Mouse (Mus musculus) stomach, embryonic 14.5 days (tissue): ENCODE measurements around the gene Magee1. TPM values are rescaled to one million over a fixed set of nuclear protein-coding genes. Genes with fewer than 3 reads are reported as not detected.
"Not testable (repeated sequence)": the region's sequence is repeated elsewhere in the genome, so short reads cannot be mapped to it uniquely, and the experiment has no call there.

Source experiments
- ATAC-seq: fragments of 200-750 bp; cut with Nextera tagmentation; 2 replicates; pipeline ENCODE4 v1.8.0; 2017; ENCODE audit warnings: low read depth, moderate TSS enrichment; ENCODE audit not compliant: insufficient number of reproducible peaks, insufficient read depth, low FRiP score
- H3K27ac ChIP-seq: fragments of 300-500 bp; sonication (generic); 2 replicates; pipeline ENCODE4 v1.5.1; 2014; ENCODE audit warnings: mild to moderate bottlenecking, low read length, moderate library complexity, mixed read lengths
- H3K27me3 ChIP-seq: fragments of 300-500 bp; sonication (generic); 2 replicates; pipeline ENCODE4 v1.6.1; 2014; ENCODE audit warnings: low read length, control low read depth, mixed read lengths; ENCODE audit not compliant: control insufficient read depth, insufficient read depth
- H3K36me3 ChIP-seq: fragments of 300-500 bp; sonication (generic); 2 replicates; pipeline ENCODE4 v1.6.1; 2014; ENCODE audit warnings: mild to moderate bottlenecking, control low read depth, low read length, moderate library complexity, mixed read lengths; ENCODE audit not compliant: control insufficient read depth, insufficient read depth
- H3K4me1 ChIP-seq: fragments of 300-500 bp; sonication (generic); 2 replicates; pipeline ENCODE4 v1.6.1; 2014; ENCODE audit warnings: low read length, control low read depth, mixed read lengths; ENCODE audit not compliant: control insufficient read depth, insufficient read depth
- H3K4me2 ChIP-seq: fragments of 300-500 bp; sonication (generic); replicated peaks from 2 replicates; pipeline ENCODE4 v1.6.1; 2014; ENCODE audit warnings: low read depth, low read length, control low read depth
- H3K4me3 ChIP-seq: fragments of 300-500 bp; sonication (generic); 2 replicates; pipeline ENCODE4 v1.5.1; 2014; ENCODE audit warnings: low read depth, low read length, control low read depth
- H3K9ac ChIP-seq: fragments of 300-500 bp; sonication (generic); replicated peaks from 2 replicates; pipeline ENCODE4 v1.6.1; 2014; ENCODE audit warnings: low read depth, mild to moderate bottlenecking, control low read depth, low read length, moderate library complexity, mixed read lengths
- H3K9me3 ChIP-seq: fragments of 300-500 bp; sonication (generic); 2 replicates; pipeline ENCODE4 v1.6.1; 2016; ENCODE audit warnings: low read depth, low read length, control low read depth; ENCODE audit not compliant: control insufficient read depth
- WGBS: fragments of 180-500 bp; shearing (Covaris S2); extraction: QIAGEN DNeasy Blood & Tissue Kit; methylation state at CpG from one replicate; pipeline ENCODE4 v1.1.7; 2014; 5-methylcytosine and 5-hydroxymethylcytosine counted together
- polyA plus RNA-seq: library from polyadenylated mRNA; unstranded; fragments of >200 nt; fragmentation: Nextera tagmentation; extraction: Ambion mirVana; gene quantifications from 2 replicates; pipeline ENCODE4 v1.2.1, GENCODE M21; 2014

The Magee1 gene
- polyA plus RNA-seq, 1 experiment from 2014 or later, result 16.2 TPM

DNA sequence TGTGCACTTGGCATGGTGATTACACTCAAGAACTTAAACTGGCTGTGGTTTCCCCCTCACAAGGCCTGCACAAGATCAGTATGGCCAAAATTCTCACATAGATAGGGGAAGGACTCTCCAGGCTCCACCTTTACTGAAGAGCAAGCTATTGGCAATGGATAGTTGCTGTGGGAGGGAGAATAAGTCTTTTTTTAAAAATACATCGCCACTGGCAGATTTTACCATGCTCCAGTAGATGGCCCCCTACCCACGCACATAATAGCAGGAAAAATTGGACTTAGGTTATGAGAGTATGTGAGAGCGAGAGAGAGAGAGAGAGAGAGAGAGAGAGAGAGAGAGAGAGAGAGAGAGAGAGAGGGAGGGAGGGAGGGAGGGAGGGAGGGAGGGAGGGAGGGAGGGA, 4.7 kb downstream of the Magee1 start:
- no peak for ATAC-seq
- H3K4me1 ChIP-seq, result no peaks in the 10 kb centered on the region
- no peak overlapping the region for H3K4me3 ChIP-seq
- H3K27me3 ChIP-seq, result no peaks in the 10 kb centered on the region
- no peak overlapping the region for H3K9ac ChIP-seq
- H3K27ac ChIP-seq, result no peak overlapping the region
- no peak overlapping the region for H3K4me2 ChIP-seq
- H3K36me3 ChIP-seq, result no peaks in the 10 kb centered on the region
- H3K9me3 ChIP-seq, result no peaks in the 10 kb centered on the region
- WGBS, result 4% methylated on average over 2 of the region's 3 CpGs

DNA sequence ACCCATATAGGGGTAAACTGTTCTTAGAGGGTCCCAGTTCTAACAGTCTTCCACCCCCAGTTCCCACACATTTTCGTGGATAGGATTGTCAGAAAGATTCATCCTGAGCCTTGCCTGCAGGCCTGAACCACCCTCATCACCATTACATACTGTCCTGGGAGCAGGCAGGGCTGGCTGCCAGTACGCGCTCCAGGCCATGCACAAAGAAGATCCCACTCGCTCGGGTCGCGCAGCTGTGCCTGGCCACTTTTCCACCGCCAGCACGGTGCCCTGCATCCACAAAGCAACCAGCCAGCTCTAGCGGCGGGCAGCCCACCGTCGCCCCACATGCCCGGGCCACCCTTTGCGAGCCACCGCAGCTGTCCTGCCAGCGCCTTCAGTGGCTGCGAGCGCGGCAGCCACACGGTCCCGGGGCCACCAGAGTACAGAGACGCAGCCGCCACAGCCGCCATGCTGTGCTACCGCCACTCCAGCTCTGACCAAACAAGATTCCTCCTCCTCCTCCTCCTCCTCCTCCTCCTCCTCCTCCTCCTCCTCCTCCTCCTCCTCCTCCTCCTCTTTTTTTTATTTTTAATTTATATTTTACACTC, 31.8 kb downstream of the Magee1 start:
- no peak overlapping the region for H3K9ac ChIP-seq
- no peaks in the 10 kb centered on the region for H3K9me3 ChIP-seq
- H3K4me2 ChIP-seq, result 0 out of 2 replicates have a peak overlapping the region, but pooled peaks have one; percentile 14
- no peaks in the 10 kb centered on the region for H3K27me3 ChIP-seq
- 50% methylated on average over 26 of the region's 26 CpGs for WGBS
- no peaks in the 10 kb centered on the region for H3K36me3 ChIP-seq
- no peaks in the 10 kb centered on the region for H3K4me1 ChIP-seq
- H3K4me3 ChIP-seq, result no peak overlapping the region
- no peak overlapping the region for H3K27ac ChIP-seq
- ATAC-seq, result no peak

- not testable (repeated sequence) for ATAC-seq, H3K36me3 ChIP-seq, H3K9ac ChIP-seq, H3K4me1 ChIP-seq, H3K9me3 ChIP-seq, H3K4me3 ChIP-seq, H3K27me3 ChIP-seq, H3K4me2 ChIP-seq, H3K27ac ChIP-seq
- WGBS, result 72% methylated on average over 5 of the region's 6 CpGs
These were observed 44.8 kb downstream of the Magee1 start for GRCm38 (mm10) chrX:105165007-105165406.

- Histone ChIP-seq H3K4me2 (no peak overlapping the region), H3K27me3 (no peaks in the 10 kb centered on the region), H3K4me3 (no peak overlapping the region), H3K27ac (no peak overlapping the region), H3K4me1 (no peaks in the 10 kb centered on the region), H3K36me3 (no peaks in the 10 kb centered on the region), H3K9me3 (no peaks in the 10 kb centered on the region), H3K9ac (no peak overlapping the region)
- WGBS, result 73% methylated on average over 2 of the region's 2 CpGs
- ATAC-seq, result no peak
These were observed 47.0 kb downstream of the Magee1 start for GRCm38 (mm10) chrX:105167217-105167616.

Other genes starting within 250 kb of the Magee1 start
- gene Pbdc1, start 40.6 kb upstream of the Magee1 start, polyA plus RNA-seq, result 52.7 and 72.2 TPM in 2 replicates